ENCODE assay signal across 11 mouse cellular contexts in genomic region chr13:47148573-47148972, GRCm38 (mm10). TPM values are rescaled to one million over a fixed set of nuclear protein-coding genes. Genes with fewer than 3 reads are reported as not detected.
DNase-seq lines count a peak whose midpoint lies in the region; ATAC-seq and TF ChIP-seq lines count a peak whose summit lies in the region.
"Had no signal": no experiment of that assay in that cellular context is flagged by ENCODE, and none has a peak within 500 bp of the region (broad histone marks: within the 10 kb centered on the region; RNA-seq: fewer than 3 reads in every experiment).

No protein-coding gene starts in this region.

- WGBS in lung, embryonic 14.5 days, result 38% methylated on average over 11 of the region's 11 CpGs
- 46% methylated on average over 11 of the region's 11 CpGs for WGBS in stomach, embryonic 16.5 days

- H3K4me2 ChIP-seq in lung, embryonic 14.5 days, result peak overlapping the region; percentile 2; the same call in 1 of the 2 replicates
- H3K4me2 ChIP-seq in stomach, embryonic 16.5 days (ENCODE audit: low read depth, low read length), result 0 out of 2 replicates have a peak overlapping the region, but pooled peaks have one; percentile 8
- H3K4me2 ChIP-seq: forebrain, embryonic 13.5 days; hindbrain, embryonic 15.5 days had no signal

- no peaks in the 10 kb centered on the region for H3K36me3 ChIP-seq in lung, embryonic 14.5 days (ENCODE audit: insufficient read depth)
- no peaks in the 10 kb centered on the region for H3K36me3 ChIP-seq in stomach, embryonic 16.5 days (ENCODE audit: control insufficient read depth, insufficient read depth, low read length)
- H3K36me3 ChIP-seq: hindbrain, embryonic 15.5 days had no signal

- peak; percentile 12 for DNase-seq in lung, embryonic 14.5 days
- no peak for DNase-seq in lung, postnatal 14 days
- DNase-seq in heart, adult 9 months (ENCODE audit: low spot score in 2 of 2), result peak; percentile 13 to 15
- peak; percentile 28 to 39 for DNase-seq in layer of hippocampus, adult 8-10 months (ENCODE audit: low spot score in 2 of 2)
- DNase-seq in cerebellum, postnatal 4 days (ENCODE audit: low spot score in 2 of 2), result no peak
- DNase-seq in adrenal gland, postnatal 4 days (ENCODE audit: low spot score in 2 of 2), result no peak
- DNase-seq: adrenal gland, postnatal 14 days had no signal

- H3K27me3 ChIP-seq in lung, embryonic 14.5 days (ENCODE audit: insufficient read depth, low read length), result no peaks in the 10 kb centered on the region
- H3K27me3 ChIP-seq in stomach, embryonic 16.5 days (ENCODE audit: control insufficient read depth, insufficient read depth, low read length), result no peaks in the 10 kb centered on the region
- H3K27me3 ChIP-seq: forebrain, embryonic 13.5 days; hindbrain, embryonic 15.5 days had no signal

- no peak for ATAC-seq in lung, embryonic 14.5 days (ENCODE audit: insufficient read depth)
- ATAC-seq in stomach, embryonic 16.5 days (ENCODE audit: insufficient read depth, low FRiP score), result peak; percentile 34; the same call in 1 of the 2 replicates
- ATAC-seq: forebrain, embryonic 13.5 days had no signal

- no peaks in the 10 kb centered on the region for H3K9me3 ChIP-seq in lung, embryonic 14.5 days (ENCODE audit: low read depth, low read length)
- no peaks in the 10 kb centered on the region for H3K9me3 ChIP-seq in stomach, embryonic 16.5 days (replicated peaks; ENCODE audit: control insufficient read depth, low read length)
- H3K9me3 ChIP-seq: forebrain, embryonic 13.5 days; hindbrain, embryonic 15.5 days had no signal

- H3K9ac ChIP-seq in lung, embryonic 14.5 days, result no peak overlapping the region
- H3K9ac ChIP-seq in stomach, embryonic 16.5 days (ENCODE audit: low read length), result no peak overlapping the region
- H3K9ac ChIP-seq: forebrain, embryonic 13.5 days; hindbrain, embryonic 15.5 days had no signal

- no peaks in the 10 kb centered on the region; the same call in 1 of the 2 replicates for H3K4me1 ChIP-seq in lung, embryonic 14.5 days (ENCODE audit: insufficient read depth)
- H3K4me1 ChIP-seq in stomach, embryonic 16.5 days (ENCODE audit: control insufficient read depth, insufficient read depth, low read length), result no peaks in the 10 kb centered on the region
- H3K4me1 ChIP-seq: hindbrain, embryonic 15.5 days had no signal

- TF ChIP-seq CTCF in lung, embryonic 14.5 days (IDR thresholded peaks at IDR 0.05; ENCODE audit: low read depth), result no peak

- no peak overlapping the region for H3K27ac ChIP-seq in lung, embryonic 14.5 days (ENCODE audit: low read depth)
- H3K27ac ChIP-seq in stomach, embryonic 16.5 days (ENCODE audit: low read length), result no peak overlapping the region
- H3K27ac ChIP-seq: forebrain, embryonic 13.5 days; hindbrain, embryonic 15.5 days; macrophage had no signal

- H3K4me3 ChIP-seq in lung, embryonic 14.5 days (ENCODE audit: low read depth, low read length), result no peak overlapping the region
- H3K4me3 ChIP-seq in stomach, embryonic 16.5 days (replicated peaks; ENCODE audit: low read length), result 0 out of 2 replicates have a peak overlapping the region, but pooled peaks have one; percentile 1
- H3K4me3 ChIP-seq: forebrain, embryonic 13.5 days; hindbrain, embryonic 15.5 days had no signal

RNA-seq across cellular contexts. Expression of gene Rnf144b, which starts 26.1 kb away (rescaled TPM):
- polyA plus RNA-seq in lung, embryonic 14.5 days (2014; fragmentation: Nextera tagmentation; extraction: Ambion mirVana), result 1.2 and 1.5 TPM in 2 replicates
- total RNA-seq in layer of hippocampus, adult 8-10 months (2022), result 10 to 100 TPM; 12.8 to 18.5 (median 15.1) TPM
- polyA plus RNA-seq in stomach, embryonic 16.5 days (2015; fragmentation: Nextera tagmentation; extraction: Ambion mirVana), result 3.1 and 3.4 TPM in 2 replicates
- 1 to 10 TPM; 3.4 to 6.7 TPM for total RNA-seq in adrenal gland, postnatal 4 days (2021)

RNA-seq across cellular contexts. Expression of gene Dek, which starts 42.6 kb away (rescaled TPM):
- polyA plus RNA-seq in lung, embryonic 14.5 days (2014; fragmentation: Nextera tagmentation; extraction: Ambion mirVana), result 301 and 326 TPM in 2 replicates
- 10 to 100 TPM; 39.4 to 59.7 (median 46.9) TPM for total RNA-seq in layer of hippocampus, adult 8-10 months (2022)
- polyA plus RNA-seq in stomach, embryonic 16.5 days (2015; fragmentation: Nextera tagmentation; extraction: Ambion mirVana), result 164 and 199 TPM in 2 replicates
- 100 to 1,000 TPM; 122 to 142 TPM for total RNA-seq in adrenal gland, postnatal 4 days (2021)

Comparison
In these comparisons a context has a peak if more than half of its experiments do, and no peak if none do; other contexts are left out.
1. DNase-seq: peak in lung, embryonic 14.5 days (single experiment), heart, adult 9 months (2 of 2) and layer of hippocampus, adult 8-10 months (2 of 2); none in lung, postnatal 14 days (single experiment), cerebellum, postnatal 4 days (0 of 2) and adrenal gland, postnatal 4 days (0 of 2).